Mouse (Mus musculus) megakaryocyte, embryonic 14.5 days (primary cell): ENCODE results near the gene Gm10577.

Experiments
- FLI1 ChIP-seq: IDR thresholded peaks from 2 replicates; pipeline ENCODE4 v1.6.1; 2012; ENCODE audit warnings: low read length, inconsistent platforms, mixed read lengths
- GATA1 ChIP-seq: IDR thresholded peaks from 3 replicates; pipeline ENCODE4 v1.6.1; 2012; ENCODE audit warnings: mixed read lengths, low read length, inconsistent platforms, borderline replicate concordance

GRCm38 (mm10) chr4:101035131-101035530 lies 14.6 kb upstream of the Gm10577 start:
- no peak for TF ChIP-seq GATA1
- no peak for TF ChIP-seq FLI1
